Mouse (Mus musculus) neural tube, embryonic 13.5 days (tissue): ENCODE measurements around the gene Fem1a. TPM values are rescaled to one million over a fixed set of nuclear protein-coding genes. Genes with fewer than 3 reads are reported as not detected.

Experiments used
- microRNA counts: library from miRNA; unstranded; fragments of <30 nt; microRNA quantifications from one replicate; lab custom pipeline; 2016
- microRNA-seq: library from miRNA; unstranded; fragments of <30 nt; microRNA quantifications from one replicate; pipeline ENCODE4, GENCODE M21; 2016
- polyA plus RNA-seq: library from polyadenylated mRNA; unstranded; fragments of >200 nt; fragmentation: Nextera tagmentation; extraction: Ambion mirVana; gene quantifications from 2 replicates; pipeline ENCODE4 v1.2.1, GENCODE M21; 2015

Fem1a gene
- polyA plus RNA-seq, 1 experiment from 2014 or later: 19.1 TPM

MicroRNAs within 50 kb of the gene (microRNA counts, 519-probe panel; counts per million panel counts)
- 1,674 counts per million, percentile 10 among the panel's probes with 10 or more counts for microRNA mmu-miR-7b (lab: Ali Mortazavi, UCI)

Small RNAs within 50 kb of the gene (microRNA-seq; reads per million reads assigned to microRNA genes)
- 311 reads per million, percentile 70 among the genes with 10 or more reads in this experiment for gene Mir7b

Other genes starting within 250 kb of the Fem1a start
- gene Sh3gl1, start 220.2 kb upstream of the Fem1a start, polyA plus RNA-seq: 112 and 114 TPM in 2 replicates
- 6.3 and 8.0 TPM in 2 replicates for gene Chaf1a, start 216.4 kb upstream of the Fem1a start, polyA plus RNA-seq
- gene Ubxn6, start 181.8 kb upstream of the Fem1a start, polyA plus RNA-seq: 79.6 and 91.4 TPM in 2 replicates
- gene Hdgfl2, start 177.2 kb upstream of the Fem1a start, polyA plus RNA-seq: 140 and 150 TPM in 2 replicates
- gene Plin4, start 147.0 kb upstream of the Fem1a start, polyA plus RNA-seq: 0.03 and 0.11 TPM in 2 replicates
- 0.83 and 0.93 TPM in 2 replicates for gene Plin5, start 139.2 kb upstream of the Fem1a start, polyA plus RNA-seq
- 0.22 TPM in 1 of 2 replicates, not detected in the other for gene Lrg1, start 134.8 kb upstream of the Fem1a start, polyA plus RNA-seq
- gene Sema6b, start 116.5 kb upstream of the Fem1a start, polyA plus RNA-seq: 10.9 and 11.1 TPM in 2 replicates
- gene Tnfaip8l1, start 94.3 kb upstream of the Fem1a start, polyA plus RNA-seq: 8.5 and 9.1 TPM in 2 replicates
- gene Mydgf, start 72.9 kb upstream of the Fem1a start, polyA plus RNA-seq: 67.4 and 74.2 TPM in 2 replicates
- gene Dpp9, start 37.9 kb upstream of the Fem1a start, polyA plus RNA-seq: 25.7 and 26.3 TPM in 2 replicates
- 1.5 and 1.7 TPM in 2 replicates for gene Ticam1, start 20.0 kb downstream of the Fem1a start, polyA plus RNA-seq
- 21.5 and 24.7 TPM in 2 replicates for gene Plin3, start 36.1 kb downstream of the Fem1a start, polyA plus RNA-seq
- not detected in 2 replicates for gene Arrdc5, start 43.5 kb downstream of the Fem1a start, polyA plus RNA-seq
- 20.0 and 27.4 TPM in 2 replicates for gene Uhrf1, start 46.5 kb downstream of the Fem1a start, polyA plus RNA-seq
- 72.1 and 77.9 TPM in 2 replicates for gene Kdm4b, start 69.3 kb downstream of the Fem1a start, polyA plus RNA-seq
- gene Ptprs, start 219.7 kb downstream of the Fem1a start, polyA plus RNA-seq: 251 and 260 TPM in 2 replicates